Mouse (Mus musculus): ENCODE results near the gene Rrp7a. TPM values are rescaled to one million over a fixed set of nuclear protein-coding genes. Genes with fewer than 3 reads are reported as not detected.

Gene Rrp7a
- 56.1 and 64.7 TPM in 2 replicates for polyA plus RNA-seq (2015; fragmentation: Nextera tagmentation; extraction: Ambion mirVana)

DNA sequence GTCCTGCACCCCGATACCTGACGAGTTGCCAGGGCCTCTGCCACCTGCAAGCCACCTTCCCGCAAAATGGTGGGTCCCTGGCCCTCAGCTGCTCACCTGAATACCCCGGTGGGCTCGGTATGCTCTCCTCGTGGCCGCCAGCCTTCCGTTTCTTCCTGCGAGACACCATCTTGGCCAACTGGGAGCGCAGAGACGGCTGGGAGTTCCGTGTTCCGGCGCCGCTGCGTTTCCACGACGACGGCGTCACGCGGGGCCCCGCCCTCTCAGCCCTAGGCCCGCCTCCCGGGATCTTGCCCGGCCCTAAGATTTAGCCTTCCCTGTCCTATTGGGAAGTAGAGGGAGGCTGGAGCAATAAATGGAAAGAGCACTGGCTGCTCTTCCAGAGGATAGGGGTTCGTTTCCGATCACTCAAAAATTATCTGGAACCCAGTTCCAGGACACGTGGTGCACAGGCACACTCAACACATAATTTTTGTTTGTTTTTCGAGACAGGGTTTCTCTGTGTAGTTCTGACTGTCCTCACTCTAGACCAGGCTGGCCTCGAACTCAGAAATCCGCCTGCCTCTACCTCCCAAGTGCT is at the start of gene Rrp7a:
Rrp7a (minus strand) TSS at position 236 of the 580 bp plus-strand sequence.
- Histone ChIP-seq H3K27me3 (no peaks in the 10 kb centered on the region), H3K4me2 (peak within 1 kb of the TSS; percentile 85), H3K4me3 (peak within 1 kb of the TSS; percentile 97), H3K9ac (peak within 1 kb of the TSS; percentile 79), H3K27ac (peak within 1 kb of the TSS; percentile 77), H3K9me3 (no peaks in the 10 kb centered on the region), H3K36me3 (peaks cover 38% of the 10 kb centered on the region), H3K4me1 (peaks cover 11% of the 10 kb centered on the region)
- peak; percentile 93 for ATAC-seq (ENCODE audit: borderline replicate concordance, extremely low read depth, low FRiP score, low TSS enrichment)
- WGBS = 9% methylated on average over 32 of the region's 32 CpGs

GRCm38 (mm10) chr15:83171712-83172481 is 49.3 kb upstream of the Rrp7a start:
- Histone ChIP-seq H3K27ac (peak overlapping the region; percentile 91), H3K4me1 (peaks cover 46% of the 10 kb centered on the region), H3K36me3 (no peaks in the 10 kb centered on the region), H3K4me3 (peak overlapping the region; percentile 93), H3K4me2 (peak overlapping the region; percentile 89), H3K9me3 (no peaks in the 10 kb centered on the region), H3K27me3 (no peaks in the 10 kb centered on the region), H3K9ac (peak overlapping the region; percentile 89)
- peak; percentile 95 for ATAC-seq (ENCODE audit: borderline replicate concordance, extremely low read depth, low FRiP score, low TSS enrichment)
- WGBS = under 1% methylated on average over 67 of the region's 67 CpGs

DNA sequence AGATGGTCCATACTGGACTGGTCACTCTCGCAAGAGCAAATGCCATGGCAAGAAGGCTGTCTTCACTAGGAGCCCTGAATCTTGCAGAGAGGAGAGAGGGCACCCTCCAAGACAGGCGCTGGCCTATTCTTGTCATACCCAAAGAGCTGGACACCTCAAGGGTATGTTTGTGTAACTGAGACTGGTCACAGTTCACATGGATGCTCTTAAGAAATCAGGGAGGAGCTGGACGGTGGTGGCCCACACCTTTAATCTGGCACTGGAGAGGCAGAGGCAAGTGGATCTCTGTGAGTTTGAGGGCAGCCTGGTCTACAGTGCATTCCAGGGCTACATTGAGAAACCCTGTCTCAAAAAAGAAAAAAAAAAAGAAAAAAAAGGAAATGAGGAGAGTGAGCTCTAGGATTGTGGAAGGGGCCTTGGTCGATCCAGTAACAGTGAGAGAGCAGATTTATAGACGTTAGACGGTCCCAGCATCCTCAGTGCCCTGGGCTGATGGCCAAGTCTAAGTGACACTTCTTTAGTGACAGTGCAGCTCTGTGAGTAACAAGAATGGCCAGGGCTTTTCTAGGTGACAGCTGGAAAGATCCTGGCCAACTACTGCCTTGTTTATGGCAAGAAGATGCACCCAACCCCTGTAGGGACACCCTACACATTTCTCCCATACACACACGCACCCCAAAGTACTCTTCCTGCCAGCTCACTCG is 48.5 kb upstream of the Rrp7a start:
- H3K36me3 ChIP-seq = no peaks in the 10 kb centered on the region
- H3K27ac ChIP-seq = peak overlapping the region; percentile 91
- no peak for ATAC-seq (ENCODE audit: borderline replicate concordance, extremely low read depth, low FRiP score, low TSS enrichment)
- peaks cover 53% of the 10 kb centered on the region for H3K4me1 ChIP-seq
- peak overlapping the region; percentile 93 for H3K4me3 ChIP-seq
- H3K9ac ChIP-seq = peak overlapping the region; percentile 89
- H3K4me2 ChIP-seq = peak overlapping the region; percentile 89
- H3K27me3 ChIP-seq = no peaks in the 10 kb centered on the region
- WGBS = 35% methylated on average over 8 of the region's 8 CpGs
- no peaks in the 10 kb centered on the region for H3K9me3 ChIP-seq

GRCm38 (mm10) chr15:83169772-83170722 is 47.4 kb upstream of the Rrp7a start:
- Histone ChIP-seq H3K9ac (0 out of 2 replicates have a peak overlapping the region, but pooled peaks have one; percentile 17), H3K36me3 (no peaks in the 10 kb centered on the region), H3K9me3 (no peaks in the 10 kb centered on the region), H3K27ac (peak overlapping the region; percentile 65), H3K4me2 (peak overlapping the region; percentile 25), H3K4me1 (peaks cover 61% of the 10 kb centered on the region), H3K4me3 (0 out of 2 replicates have a peak overlapping the region, but pooled peaks have one; percentile 2), H3K27me3 (no peaks in the 10 kb centered on the region)
- no peak for ATAC-seq (ENCODE audit: borderline replicate concordance, extremely low read depth, low FRiP score, low TSS enrichment)
- WGBS = 72% methylated on average over 8 of the region's 8 CpGs

DNA sequence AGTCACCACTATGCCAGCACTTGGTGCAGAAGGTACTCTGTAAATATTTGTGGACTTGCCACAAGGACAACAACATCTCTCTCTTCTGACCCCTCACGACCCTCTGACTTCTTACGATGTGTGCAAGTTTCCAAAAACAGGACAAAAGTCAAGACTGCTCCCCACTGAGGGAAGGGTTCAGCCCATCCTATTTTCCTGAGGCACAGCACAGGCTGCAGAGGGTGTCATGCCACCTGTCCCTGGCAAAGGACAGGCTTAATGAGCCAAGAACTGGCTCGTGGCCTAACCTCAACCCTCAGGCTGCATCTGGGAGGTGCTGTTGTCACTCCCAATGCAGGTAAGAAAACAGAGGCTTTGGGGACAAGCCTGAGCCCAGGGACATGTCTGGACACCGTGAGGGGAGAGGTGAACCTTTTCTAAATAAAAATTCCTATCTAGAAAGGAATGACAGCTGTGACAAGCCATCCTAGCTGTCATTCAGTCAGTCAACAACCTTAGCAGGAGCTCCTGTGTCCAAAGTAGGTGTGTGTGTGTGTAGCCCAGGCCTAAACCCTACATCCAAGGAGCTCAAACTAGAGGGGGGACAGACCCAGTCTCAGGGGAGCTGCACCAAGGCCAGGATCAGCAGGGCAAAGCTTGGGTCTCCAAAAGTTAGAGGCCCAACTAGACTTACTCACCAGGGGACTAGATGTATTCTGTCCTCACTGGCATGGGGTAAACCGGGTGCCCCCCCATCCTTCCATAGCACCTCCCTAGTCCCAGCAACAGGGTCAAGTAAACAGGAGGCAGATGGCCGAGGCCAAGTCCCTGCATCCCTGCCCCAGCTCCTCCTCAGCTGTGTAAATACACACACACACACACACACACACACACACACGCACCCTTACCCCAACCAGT is 46.5 kb upstream of the Rrp7a start:
- Histone ChIP-seq H3K27me3 (no peaks in the 10 kb centered on the region), H3K9me3 (no peaks in the 10 kb centered on the region), H3K9ac (no peak overlapping the region), H3K36me3 (no peaks in the 10 kb centered on the region), H3K4me3 (no peak overlapping the region), H3K4me1 (peaks cover 65% of the 10 kb centered on the region), H3K4me2 (peak overlapping the region; percentile 25; the same call in 1 of the 2 replicates), H3K27ac (peak overlapping the region; percentile 65)
- WGBS = 54% methylated on average over 7 of the region's 7 CpGs
- no peak for ATAC-seq (ENCODE audit: borderline replicate concordance, extremely low read depth, low FRiP score, low TSS enrichment)

DNA sequence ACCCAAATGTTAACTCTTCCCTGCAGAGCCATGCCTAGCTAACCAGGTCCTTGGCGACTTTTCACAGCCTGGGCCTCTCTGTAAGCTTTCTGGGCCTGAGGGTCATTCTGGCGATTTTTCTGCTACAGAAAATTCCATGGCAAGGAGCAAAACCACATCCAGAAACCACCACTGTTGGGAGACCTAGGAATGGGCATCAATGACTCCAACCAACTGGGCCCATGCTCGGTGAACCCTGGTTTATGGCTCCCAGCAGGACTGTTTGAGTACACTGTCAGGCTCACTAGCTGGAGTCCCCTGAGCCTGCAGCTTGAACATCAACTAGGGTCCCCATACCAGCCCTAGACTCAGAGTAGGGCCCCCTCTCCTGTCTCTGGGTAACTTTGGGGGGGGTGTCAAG is 45.7 kb upstream of the Rrp7a start:
- 83% methylated on average over 3 of the region's 3 CpGs for WGBS
- no peak overlapping the region for H3K9ac ChIP-seq
- no peak overlapping the region for H3K4me3 ChIP-seq
- H3K27ac ChIP-seq = peak overlapping the region; percentile 72
- H3K4me1 ChIP-seq = peaks cover 65% of the 10 kb centered on the region
- no peaks in the 10 kb centered on the region for H3K9me3 ChIP-seq
- 0 out of 2 replicates have a peak, but pooled peaks cover under 1% of the 10 kb centered on the region for H3K36me3 ChIP-seq
- no peak for ATAC-seq (ENCODE audit: borderline replicate concordance, extremely low read depth, low FRiP score, low TSS enrichment)
- H3K27me3 ChIP-seq = no peaks in the 10 kb centered on the region
- no peak overlapping the region for H3K4me2 ChIP-seq

DNA sequence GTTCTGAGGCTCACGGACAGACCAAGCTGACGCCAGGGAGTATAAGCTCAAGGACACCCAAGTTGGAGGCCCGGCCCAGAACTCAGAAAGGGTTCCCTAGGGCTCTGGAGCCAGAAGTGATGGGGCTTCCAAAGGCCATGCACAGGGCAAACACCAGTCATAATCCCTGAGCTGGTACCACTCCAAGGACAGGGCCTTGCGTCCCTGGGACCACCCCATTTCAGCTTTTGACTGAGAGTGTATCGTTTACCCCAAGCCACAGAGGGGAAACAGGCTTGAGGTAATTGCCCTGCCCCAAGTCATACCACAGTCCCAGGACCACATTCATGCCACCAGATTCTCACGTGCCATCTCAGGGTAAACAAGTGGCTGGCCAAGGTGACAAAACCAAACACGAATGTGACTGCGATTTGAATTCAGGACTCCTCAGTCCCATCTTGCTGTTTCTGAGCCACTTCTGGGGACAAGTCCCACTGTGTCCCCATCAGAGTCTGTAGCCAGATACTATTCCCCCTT is 45.0 kb upstream of the Rrp7a start:
- WGBS = 66% methylated on average over 8 of the region's 8 CpGs
- Histone ChIP-seq H3K4me1 (peaks cover 63% of the 10 kb centered on the region), H3K9ac (0 out of 2 replicates have a peak overlapping the region, but pooled peaks have one; percentile 2), H3K27ac (peak overlapping the region; percentile 72), H3K36me3 (peaks cover 4% of the 10 kb centered on the region; the same call in 1 of the 2 replicates), H3K4me2 (peak overlapping the region; percentile 11; the same call in 1 of the 2 replicates), H3K9me3 (no peaks in the 10 kb centered on the region), H3K4me3 (no peak overlapping the region), H3K27me3 (no peaks in the 10 kb centered on the region)
- no peak for ATAC-seq (ENCODE audit: borderline replicate concordance, extremely low read depth, low FRiP score, low TSS enrichment)

DNA sequence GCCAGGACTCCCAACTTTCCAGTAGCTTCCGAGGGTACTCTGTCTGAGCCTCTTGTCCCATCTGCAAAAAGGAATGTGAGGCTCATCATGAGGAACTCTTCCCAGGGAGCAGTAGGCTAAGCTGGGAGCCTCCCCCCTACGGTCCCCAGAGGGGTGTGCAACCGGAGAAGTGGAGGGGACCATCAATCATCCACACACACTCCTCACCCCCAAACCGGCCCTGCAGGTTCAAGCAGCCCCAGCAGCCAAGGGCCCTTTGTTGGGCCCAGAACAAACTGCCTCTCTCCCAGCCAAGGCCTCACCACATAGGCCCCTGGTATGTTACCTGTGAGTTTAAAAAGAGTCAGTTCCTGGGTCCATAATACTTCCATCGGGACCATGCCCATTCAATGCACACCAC is 44.5 kb upstream of the Rrp7a start:
- Histone ChIP-seq H3K9ac (0 out of 2 replicates have a peak overlapping the region, but pooled peaks have one; percentile 2), H3K27ac (peak overlapping the region; percentile 72), H3K9me3 (no peaks in the 10 kb centered on the region), H3K4me1 (peaks cover 62% of the 10 kb centered on the region), H3K27me3 (no peaks in the 10 kb centered on the region), H3K4me2 (peak overlapping the region; percentile 11; the same call in 1 of the 2 replicates), H3K4me3 (no peak overlapping the region), H3K36me3 (peaks cover 5% of the 10 kb centered on the region)
- no peak for ATAC-seq (ENCODE audit: borderline replicate concordance, extremely low read depth, low FRiP score, low TSS enrichment)
- WGBS = 46% methylated on average over 5 of the region's 5 CpGs

GRCm38 (mm10) chr15:83166642-83167041 is 44.0 kb upstream of the Rrp7a start:
- Histone ChIP-seq H3K4me2 (0 out of 2 replicates have a peak overlapping the region, but pooled peaks have one; percentile 11), H3K4me3 (no peak overlapping the region), H3K9ac (peak overlapping the region; percentile 3; the same call in 1 of the 2 replicates), H3K4me1 (peaks cover 62% of the 10 kb centered on the region), H3K27ac (peak overlapping the region; percentile 72), H3K36me3 (peaks cover 9% of the 10 kb centered on the region), H3K9me3 (no peaks in the 10 kb centered on the region), H3K27me3 (no peaks in the 10 kb centered on the region)
- 62% methylated on average over 3 of the region's 3 CpGs for WGBS
- ATAC-seq (ENCODE audit: borderline replicate concordance, extremely low read depth, low FRiP score, low TSS enrichment) = no peak

Measured in lung, embryonic 15.5 days (tissue).